Mouse (Mus musculus) intestine, embryonic 15.5 days (tissue): ENCODE results near the gene Fam76a. TPM values are rescaled to one million over a fixed set of nuclear protein-coding genes. Genes with fewer than 3 reads are reported as not detected.
A peak's percentile ranks its signal among the peaks of the same experiment; 100 is the strongest.
"Not testable (repeated sequence)": the region's sequence is repeated elsewhere in the genome, so short reads cannot be mapped to it uniquely, and the experiment has no call there.

Experiments
- ATAC-seq: fragments of 200-750 bp; cut with Nextera tagmentation; 2 replicates; pipeline ENCODE4 v1.8.0; 2017; ENCODE audit warnings: moderate TSS enrichment, moderate library complexity
- H3K27ac ChIP-seq: fragments of 300-500 bp; sonication (generic); 2 replicates; pipeline ENCODE4 v1.5.1; 2015; ENCODE audit warnings: mild to moderate bottlenecking, inconsistent platforms
- H3K27me3 ChIP-seq: fragments of 300-500 bp; sonication (generic); replicated peaks from 2 replicates; pipeline ENCODE4 v1.6.1; 2015; ENCODE audit warnings: inconsistent platforms
- H3K36me3 ChIP-seq: fragments of 300-500 bp; sonication (generic); 2 replicates; pipeline ENCODE4 v1.6.1; 2015; ENCODE audit warnings: inconsistent platforms
- H3K4me1 ChIP-seq: fragments of 300-500 bp; sonication (generic); replicated peaks from 2 replicates; pipeline ENCODE4 v1.6.1; 2015; ENCODE audit warnings: inconsistent platforms
- H3K4me2 ChIP-seq: fragments of 300-500 bp; sonication (generic); replicated peaks from 2 replicates; pipeline ENCODE4 v1.6.1; 2015; ENCODE audit warnings: mild to moderate bottlenecking, inconsistent platforms
- H3K4me3 ChIP-seq: fragments of 300-500 bp; sonication (generic); replicated peaks from 2 replicates; pipeline ENCODE4 v1.5.1; 2015; ENCODE audit warnings: inconsistent platforms
- H3K9ac ChIP-seq: fragments of 300-500 bp; sonication (generic); 2 replicates; pipeline ENCODE4 v1.6.1; 2015; ENCODE audit warnings: inconsistent platforms
- H3K9me3 ChIP-seq: fragments of 300-500 bp; sonication (generic); 2 replicates; pipeline ENCODE4 v1.6.1; 2016; ENCODE audit warnings: inconsistent platforms
- whole genome bisulfite sequencing: fragments of 180-500 bp; shearing (Covaris S2); methylation state at CpG from one replicate; pipeline ENCODE4 v1.1.7; 2015; 5-methylcytosine and 5-hydroxymethylcytosine counted together
- polyA plus RNA-seq: library from polyadenylated mRNA; unstranded; fragments of >200 nt; fragmentation: Nextera tagmentation; extraction: Ambion mirVana; gene quantifications from 2 replicates; pipeline ENCODE4 v1.2.1, GENCODE M21; 2015

Gene Fam76a
- polyA plus RNA-seq, 1 experiment from 2014 or later = 45.3 TPM

DNA sequence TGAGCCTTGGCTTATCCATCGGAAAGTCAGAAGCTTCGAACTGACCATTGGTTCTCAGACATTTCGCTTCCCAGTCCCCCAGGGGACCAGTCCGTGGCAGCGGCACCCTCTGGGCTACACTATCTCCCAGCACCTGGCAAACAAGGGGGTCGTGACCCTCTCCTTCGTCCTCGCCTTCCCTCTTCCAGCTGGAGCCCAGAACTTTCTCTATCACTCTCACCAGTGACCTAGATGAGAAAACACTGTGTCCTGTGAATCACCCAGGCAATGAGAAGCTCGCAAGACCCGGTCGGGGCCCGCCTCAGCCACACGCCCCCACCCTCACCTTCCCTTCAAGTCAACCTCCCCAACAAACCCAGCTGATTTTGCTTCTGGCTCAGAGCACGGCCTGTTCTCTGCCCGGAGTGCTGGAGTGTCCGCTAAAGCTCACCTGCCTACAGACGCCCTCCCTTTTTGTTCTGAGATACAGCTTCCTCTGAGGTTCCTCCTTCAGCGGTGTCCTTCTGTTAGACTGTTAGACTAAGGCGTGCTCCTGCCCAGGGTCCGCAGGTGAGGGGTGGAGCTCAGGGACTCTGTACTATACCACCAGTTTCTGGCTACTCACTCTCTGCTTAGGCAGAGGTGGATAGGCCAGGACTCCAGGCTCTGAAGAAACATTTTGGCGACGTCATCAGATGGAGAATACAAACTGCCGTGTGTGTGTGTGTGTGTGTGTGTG lies 18.8 kb upstream of the Fam76a start:
- H3K4me2 ChIP-seq = 0 out of 2 replicates have a peak overlapping the region, but pooled peaks have one; percentile 17
- no peak overlapping the region for H3K27ac ChIP-seq
- no peak overlapping the region for H3K4me3 ChIP-seq
- no peaks in the 10 kb centered on the region for H3K36me3 ChIP-seq
- peaks cover 12% of the 10 kb centered on the region for H3K4me1 ChIP-seq
- ATAC-seq = 0 out of 2 replicates have a peak, but pooled peaks have one; percentile 43
- H3K9me3 ChIP-seq = no peaks in the 10 kb centered on the region
- H3K27me3 ChIP-seq = no peaks in the 10 kb centered on the region
- 46% methylated on average over 23 of the region's 23 CpGs for WGBS
- no peak overlapping the region; the same call in 1 of the 2 replicates for H3K9ac ChIP-seq

GRCm38 (mm10) chr4:132939421-132940127 lies 17.2 kb upstream of the Fam76a start:
- H3K9ac ChIP-seq = no peak overlapping the region
- 0 out of 2 replicates have a peak overlapping the region, but pooled peaks have one; percentile 17 for H3K4me2 ChIP-seq
- no peak for ATAC-seq
- H3K9me3 ChIP-seq = no peaks in the 10 kb centered on the region
- WGBS = 25% methylated on average over 22 of the region's 22 CpGs
- 0 out of 2 replicates have a peak, but pooled peaks cover 6% of the 10 kb centered on the region for H3K4me1 ChIP-seq
- no peaks in the 10 kb centered on the region for H3K27me3 ChIP-seq
- no peak overlapping the region for H3K4me3 ChIP-seq
- no peaks in the 10 kb centered on the region for H3K36me3 ChIP-seq
- no peak overlapping the region for H3K27ac ChIP-seq

DNA sequence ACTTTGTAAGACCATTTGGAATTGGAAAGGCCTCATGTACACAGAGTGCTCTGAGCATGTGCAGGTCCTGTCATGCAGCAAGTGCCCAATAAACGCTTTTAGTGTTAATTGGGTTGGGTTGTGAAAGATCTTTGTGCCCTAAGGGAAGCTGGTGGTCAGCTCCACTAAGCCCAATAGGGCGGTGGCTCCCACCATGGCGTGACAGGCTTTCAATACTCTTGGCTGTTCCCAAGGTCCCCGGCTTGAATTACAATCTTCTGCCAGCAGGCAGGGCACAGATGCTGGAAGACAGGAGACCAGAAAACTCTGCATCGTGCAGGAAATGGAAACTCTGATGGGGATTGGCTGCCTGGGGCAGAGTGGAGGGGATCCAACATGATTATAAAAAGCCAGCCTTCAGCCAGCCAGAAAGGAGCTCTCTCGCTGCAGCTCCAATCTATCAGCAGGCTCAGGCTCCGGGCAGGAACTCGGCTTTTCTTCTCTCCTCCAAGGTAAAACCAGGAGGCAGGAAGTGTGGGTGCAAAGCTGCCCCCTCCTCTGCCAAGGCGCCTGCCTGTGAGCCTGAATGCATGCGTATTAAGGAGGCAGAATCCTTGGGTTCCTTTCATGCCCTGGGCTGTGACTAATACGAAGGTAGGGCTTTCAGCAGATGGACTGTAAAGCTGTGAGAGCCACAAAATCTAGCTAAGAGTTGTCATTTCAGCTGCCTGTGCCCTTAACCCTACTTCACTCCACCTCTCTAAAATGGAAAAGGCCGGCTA lies 16.0 kb upstream of the Fam76a start:
- no peak overlapping the region for H3K4me3 ChIP-seq
- 0 out of 2 replicates have a peak overlapping the region, but pooled peaks have one; percentile 4 for H3K4me2 ChIP-seq
- no peaks in the 10 kb centered on the region; the same call in 1 of the 2 replicates for H3K27me3 ChIP-seq
- ATAC-seq = no peak
- 48% methylated on average over 12 of the region's 12 CpGs for WGBS
- no peaks in the 10 kb centered on the region for H3K9me3 ChIP-seq
- 0 out of 2 replicates have a peak overlapping the region, but pooled peaks have one; percentile 7 for H3K27ac ChIP-seq
- H3K36me3 ChIP-seq = no peaks in the 10 kb centered on the region
- 0 out of 2 replicates have a peak, but pooled peaks cover 8% of the 10 kb centered on the region for H3K4me1 ChIP-seq
- H3K9ac ChIP-seq = no peak overlapping the region

DNA sequence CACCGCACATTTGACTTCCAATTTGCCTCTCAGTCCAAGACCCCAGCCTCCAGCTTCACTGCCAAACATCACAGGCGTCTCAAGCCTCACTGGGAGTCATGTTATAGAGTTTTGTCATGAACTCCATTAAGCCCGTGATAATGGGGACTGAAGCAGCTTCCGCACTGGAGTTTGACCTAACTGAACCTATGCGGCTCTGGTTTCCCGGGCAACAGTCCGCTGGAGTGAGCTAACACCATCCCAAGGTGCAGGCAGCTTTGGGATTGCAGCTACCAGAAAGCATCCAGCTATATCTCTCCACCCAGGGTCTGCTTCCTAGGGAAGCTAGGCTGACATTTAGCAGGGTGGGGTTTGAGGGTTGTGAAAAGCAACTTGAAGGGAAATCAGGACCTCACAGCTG lies 12.3 kb upstream of the Fam76a start:
- WGBS = 20% methylated on average over 7 of the region's 7 CpGs
- peak; percentile 76 for ATAC-seq
- Histone ChIP-seq H3K27me3 (no peaks in the 10 kb centered on the region; the same call in 1 of the 2 replicates), H3K4me3 (no peak overlapping the region), H3K4me2 (no peak overlapping the region), H3K9me3 (no peaks in the 10 kb centered on the region), H3K27ac (no peak overlapping the region), H3K36me3 (no peaks in the 10 kb centered on the region), H3K9ac (peak overlapping the region; percentile 11; the same call in 1 of the 2 replicates), H3K4me1 (0 out of 2 replicates have a peak, but pooled peaks cover 8% of the 10 kb centered on the region)

GRCm38 (mm10) chr4:132932752-132933404 lies 10.5 kb upstream of the Fam76a start:
- H3K4me1 ChIP-seq = 0 out of 2 replicates have a peak, but pooled peaks cover 5% of the 10 kb centered on the region
- no peak overlapping the region for H3K4me3 ChIP-seq
- WGBS = 80% methylated on average over 4 of the region's 4 CpGs
- no peak overlapping the region for H3K9ac ChIP-seq
- H3K36me3 ChIP-seq = no peaks in the 10 kb centered on the region
- H3K27me3 ChIP-seq = no peaks in the 10 kb centered on the region; the same call in 1 of the 2 replicates
- no peaks in the 10 kb centered on the region for H3K9me3 ChIP-seq
- ATAC-seq = no peak
- H3K27ac ChIP-seq = no peak overlapping the region
- no peak overlapping the region for H3K4me2 ChIP-seq

- Histone ChIP-seq H3K4me1 (0 out of 2 replicates have a peak, but pooled peaks cover 5% of the 10 kb centered on the region), H3K9me3 (no peaks in the 10 kb centered on the region), H3K27me3 (no peaks in the 10 kb centered on the region; the same call in 1 of the 2 replicates), H3K27ac (no peak overlapping the region), H3K36me3 (no peaks in the 10 kb centered on the region), H3K4me2 (no peak overlapping the region), H3K4me3 (no peak overlapping the region), H3K9ac (no peak overlapping the region)
- no peak for ATAC-seq
- 9% methylated on average over 8 of the region's 8 CpGs for WGBS
Measured at GRCm38 (mm10) chr4:132930784-132931183, 8.4 kb upstream of the Fam76a start.

DNA sequence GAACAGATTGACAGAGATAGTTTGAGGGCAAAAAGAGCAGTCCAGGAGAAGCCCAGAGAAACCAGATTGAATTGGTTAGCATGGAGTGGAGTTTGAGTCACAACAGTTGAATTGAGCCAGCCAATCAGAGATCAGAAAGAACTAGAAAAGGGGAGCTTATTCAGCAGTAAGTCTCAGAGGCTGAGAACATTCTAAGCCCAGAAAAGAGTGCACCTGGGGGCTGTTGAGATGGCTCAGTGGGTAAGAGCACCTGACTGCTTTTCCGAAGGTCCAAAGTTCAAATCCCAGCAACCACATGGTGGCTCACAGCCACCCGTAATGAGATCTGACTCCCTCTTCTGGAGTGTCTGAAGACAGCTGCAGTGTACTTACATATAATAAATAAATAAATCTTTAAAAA lies 4.2 kb upstream of the Fam76a start:
- not testable (repeated sequence) for H3K4me1 ChIP-seq, H3K27ac ChIP-seq, H3K4me2 ChIP-seq, ATAC-seq, H3K36me3 ChIP-seq, H3K9ac ChIP-seq, H3K4me3 ChIP-seq, H3K27me3 ChIP-seq, H3K9me3 ChIP-seq
- WGBS = 64% methylated on average over 2 of the region's 2 CpGs

GRCm38 (mm10) chr4:132922061-132922530 lies 262 bp downstream of the Fam76a start:
- peak overlapping the region; percentile 86 for H3K27ac ChIP-seq
- under 1% methylated on average over 50 of the region's 50 CpGs for WGBS
- peaks cover 7% of the 10 kb centered on the region; the same call in 1 of the 2 replicates for H3K36me3 ChIP-seq
- peak overlapping the region; percentile 91 for H3K9ac ChIP-seq
- peak; percentile 69 for ATAC-seq
- H3K27me3 ChIP-seq = no peaks in the 10 kb centered on the region
- peak overlapping the region; percentile 99 for H3K4me3 ChIP-seq
- peak overlapping the region; percentile 59 for H3K4me2 ChIP-seq
- peaks cover 3% of the 10 kb centered on the region; the same call in 1 of the 2 replicates for H3K4me1 ChIP-seq
- no peaks in the 10 kb centered on the region for H3K9me3 ChIP-seq

DNA sequence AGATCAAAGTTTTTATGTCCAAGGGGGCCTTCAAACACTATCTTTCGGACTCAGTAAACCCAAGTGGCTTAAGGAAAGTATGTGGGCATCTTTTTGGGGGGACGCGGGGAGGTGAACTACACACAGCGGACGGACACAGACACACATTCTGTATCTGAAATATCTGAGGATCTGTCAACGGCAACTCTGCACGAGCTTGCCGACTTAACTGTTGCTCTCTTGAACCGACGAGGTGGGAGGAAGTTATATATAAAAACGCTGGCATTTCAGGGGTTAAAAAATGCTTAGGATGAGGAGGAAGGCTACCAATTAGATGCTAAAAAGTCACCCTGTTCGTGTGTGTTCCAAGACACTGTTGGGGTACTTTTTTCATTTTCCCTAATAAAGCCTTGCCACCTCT lies 870 bp downstream of the Fam76a start:
- WGBS = 36% methylated on average over 12 of the region's 12 CpGs
- Histone ChIP-seq H3K9ac (peak overlapping the region; percentile 91), H3K4me3 (peak overlapping the region; percentile 99), H3K36me3 (peaks cover 9% of the 10 kb centered on the region; the same call in 1 of the 2 replicates), H3K4me2 (peak overlapping the region; percentile 59), H3K27ac (peak overlapping the region; percentile 86; the same call in 1 of the 2 replicates), H3K4me1 (peaks cover 3% of the 10 kb centered on the region; the same call in 1 of the 2 replicates), H3K9me3 (no peaks in the 10 kb centered on the region), H3K27me3 (no peaks in the 10 kb centered on the region)
- no peak for ATAC-seq

DNA sequence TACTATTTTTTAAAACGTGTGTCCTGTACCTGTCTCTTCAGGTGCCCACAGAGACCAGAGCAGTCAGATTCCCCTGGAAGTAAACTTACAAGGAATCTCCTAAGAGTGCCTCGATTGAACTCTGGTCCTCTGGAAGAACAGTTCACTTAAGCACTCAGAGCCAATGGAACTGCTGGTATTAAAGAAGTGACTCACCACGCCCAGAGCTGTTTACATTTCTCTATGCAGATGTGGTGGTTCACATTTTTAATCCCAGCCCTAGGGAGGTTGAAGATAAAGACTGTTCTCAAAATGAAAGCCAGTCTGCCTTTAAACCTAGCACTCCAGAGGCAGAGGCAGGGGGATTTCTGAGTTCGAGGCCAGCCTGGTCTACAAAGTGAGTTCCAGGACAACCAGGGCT lies 2.2 kb downstream of the Fam76a start:
- Histone ChIP-seq H3K9me3 (no peaks in the 10 kb centered on the region), H3K36me3 (peaks cover 9% of the 10 kb centered on the region; the same call in 1 of the 2 replicates), H3K9ac (no peak overlapping the region), H3K27ac (no peak overlapping the region), H3K4me1 (peaks cover 3% of the 10 kb centered on the region; the same call in 1 of the 2 replicates), H3K4me3 (no peak overlapping the region), H3K27me3 (no peaks in the 10 kb centered on the region), H3K4me2 (no peak overlapping the region)
- 84% methylated on average over 4 of the region's 4 CpGs for WGBS
- ATAC-seq = no peak

GRCm38 (mm10) chr4:132918493-132918892 lies 3.9 kb downstream of the Fam76a start:
- H3K9me3 ChIP-seq, H3K27me3 ChIP-seq, H3K4me2 ChIP-seq, H3K4me3 ChIP-seq, H3K4me1 ChIP-seq, ATAC-seq, H3K27ac ChIP-seq, H3K9ac ChIP-seq: not testable (repeated sequence)
- H3K36me3 ChIP-seq = peaks cover 22% of the 10 kb centered on the region; the same call in 1 of the 2 replicates
- 80% methylated on average over 6 of the region's 6 CpGs for WGBS
